Mouse (Mus musculus): ENCODE data around the gene Tchhl1. TPM values are rescaled to one million over a fixed set of nuclear protein-coding genes. Genes with fewer than 3 reads are reported as not detected.
"Not testable (repeated sequence)": the region's sequence is repeated elsewhere in the genome, so short reads cannot be mapped to it uniquely, and the experiment has no call there.

Gene Tchhl1
- polyA plus RNA-seq, 1 experiment = not detected

GRCm38 (mm10) chr3:93493992-93494391 lies 25.4 kb downstream of the Tchhl1 start:
- H3ac ChIP-seq (ENCODE audit: control insufficient read depth, insufficient read length, low read depth) = no peak overlapping the region
- H3K27me3 ChIP-seq (ENCODE audit: control insufficient read depth, insufficient read depth, insufficient read length) = no peaks in the 10 kb centered on the region
- H3K79me3 ChIP-seq (ENCODE audit: low read depth) = no peaks in the 10 kb centered on the region
- TF ChIP-seq MAX (IDR thresholded peaks at IDR 0.05) = no peak
- no peak for TF ChIP-seq MYOG (IDR thresholded peaks at IDR 0.05; ENCODE audit: control insufficient read depth, extremely low read depth, insufficient read length)
- TF ChIP-seq CEBPB (IDR thresholded peaks at IDR 0.05; ENCODE audit: low read depth) = no peak
- TF ChIP-seq MYOD1 (IDR thresholded peaks at IDR 0.05; ENCODE audit: control insufficient read depth, insufficient read length, low read depth) = no peak
- TF ChIP-seq FOSL1 (IDR thresholded peaks at IDR 0.05; ENCODE audit: insufficient read depth, low read length, poor library complexity, severe bottlenecking) = no peak
- TF ChIP-seq USF1 (IDR thresholded peaks at IDR 0.05; ENCODE audit: low read depth) = no peak
- peak; percentile 57 for TF ChIP-seq CTCF (IDR thresholded peaks at IDR 0.05; ENCODE audit: control insufficient read depth, insufficient read depth, insufficient read length)
- no peak overlapping the region for H3K4me3 ChIP-seq (ENCODE audit: insufficient read depth, poor library complexity, severe bottlenecking)
- no peaks in the 10 kb centered on the region for H3K36me3 ChIP-seq (ENCODE audit: control insufficient read depth, insufficient read depth)
- H3K79me2 ChIP-seq (ENCODE audit: control insufficient read depth, insufficient read depth) = no peaks in the 10 kb centered on the region

GRCm38 (mm10) chr3:93494774-93495173 lies 26.2 kb downstream of the Tchhl1 start:
- H3K27me3 ChIP-seq (ENCODE audit: control insufficient read depth, insufficient read depth, insufficient read length); H3K36me3 ChIP-seq (ENCODE audit: control insufficient read depth, insufficient read depth); H3K79me3 ChIP-seq (ENCODE audit: low read depth); H3ac ChIP-seq (ENCODE audit: control insufficient read depth, insufficient read length, low read depth); H3K4me3 ChIP-seq (ENCODE audit: insufficient read depth, poor library complexity, severe bottlenecking); H3K79me2 ChIP-seq (ENCODE audit: control insufficient read depth, insufficient read depth): not testable (repeated sequence)

- Histone ChIP-seq H3K27me3 (ENCODE audit: control insufficient read depth, insufficient read depth, insufficient read length) (no peaks in the 10 kb centered on the region), H3K79me3 (ENCODE audit: low read depth) (no peaks in the 10 kb centered on the region), H3K36me3 (ENCODE audit: control insufficient read depth, insufficient read depth) (no peaks in the 10 kb centered on the region), H3K4me3 (ENCODE audit: insufficient read depth, poor library complexity, severe bottlenecking) (no peak overlapping the region), H3K79me2 (ENCODE audit: control insufficient read depth, insufficient read depth) (no peaks in the 10 kb centered on the region), H3ac (ENCODE audit: control insufficient read depth, insufficient read length, low read depth) (no peak overlapping the region)
- TF ChIP-seq MYOD1 (IDR thresholded peaks at IDR 0.05; ENCODE audit: control insufficient read depth, insufficient read length, low read depth) (no peak), CTCF (IDR thresholded peaks at IDR 0.05; ENCODE audit: control insufficient read depth, insufficient read depth, insufficient read length) (no peak), USF1 (IDR thresholded peaks at IDR 0.05; ENCODE audit: low read depth) (no peak), FOSL1 (IDR thresholded peaks at IDR 0.05; ENCODE audit: insufficient read depth, low read length, poor library complexity, severe bottlenecking) (no peak), MAX (IDR thresholded peaks at IDR 0.05) (no peak), CEBPB (IDR thresholded peaks at IDR 0.05; ENCODE audit: low read depth) (no peak), MYOG (IDR thresholded peaks at IDR 0.05; ENCODE audit: control insufficient read depth, extremely low read depth, insufficient read length) (no peak)
Observed at GRCm38 (mm10) chr3:93497131-93497530, 28.6 kb downstream of the Tchhl1 start.

- H3K4me3 ChIP-seq (ENCODE audit: insufficient read depth, poor library complexity, severe bottlenecking) = no peak overlapping the region
- H3K36me3 ChIP-seq (ENCODE audit: control insufficient read depth, insufficient read depth) = no peaks in the 10 kb centered on the region
- H3K79me3 ChIP-seq (ENCODE audit: low read depth) = no peaks in the 10 kb centered on the region
- no peak overlapping the region for H3ac ChIP-seq (ENCODE audit: control insufficient read depth, insufficient read length, low read depth)
- no peaks in the 10 kb centered on the region for H3K79me2 ChIP-seq (ENCODE audit: control insufficient read depth, insufficient read depth)
- TF ChIP-seq MYOD1 (IDR thresholded peaks at IDR 0.05; ENCODE audit: control insufficient read depth, insufficient read length, low read depth) (no peak), MAX (IDR thresholded peaks at IDR 0.05) (no peak), FOSL1 (IDR thresholded peaks at IDR 0.05; ENCODE audit: insufficient read depth, low read length, poor library complexity, severe bottlenecking) (no peak), CEBPB (IDR thresholded peaks at IDR 0.05; ENCODE audit: low read depth) (no peak), CTCF (IDR thresholded peaks at IDR 0.05; ENCODE audit: control insufficient read depth, insufficient read depth, insufficient read length) (no peak), USF1 (IDR thresholded peaks at IDR 0.05; ENCODE audit: low read depth) (no peak), MYOG (IDR thresholded peaks at IDR 0.05; ENCODE audit: control insufficient read depth, extremely low read depth, insufficient read length) (no peak)
- no peaks in the 10 kb centered on the region for H3K27me3 ChIP-seq (ENCODE audit: control insufficient read depth, insufficient read depth, insufficient read length)
Observed at GRCm38 (mm10) chr3:93499129-93499528, 30.6 kb downstream of the Tchhl1 start.

GRCm38 (mm10) chr3:93504536-93505189 lies 36.1 kb downstream of the Tchhl1 start:
- H3K79me3 ChIP-seq (ENCODE audit: low read depth) = no peaks in the 10 kb centered on the region
- H3K36me3 ChIP-seq (ENCODE audit: control insufficient read depth, insufficient read depth) = no peaks in the 10 kb centered on the region
- no peak overlapping the region for H3ac ChIP-seq (ENCODE audit: control insufficient read depth, insufficient read length, low read depth)
- no peak for TF ChIP-seq MYOD1 (IDR thresholded peaks at IDR 0.05; ENCODE audit: control insufficient read depth, insufficient read length, low read depth)
- TF ChIP-seq MYOG (IDR thresholded peaks at IDR 0.05; ENCODE audit: control insufficient read depth, extremely low read depth, insufficient read length) = no peak
- no peaks in the 10 kb centered on the region for H3K27me3 ChIP-seq (ENCODE audit: control insufficient read depth, insufficient read depth, insufficient read length)
- H3K4me3 ChIP-seq (ENCODE audit: insufficient read depth, poor library complexity, severe bottlenecking) = no peak overlapping the region
- no peaks in the 10 kb centered on the region for H3K79me2 ChIP-seq (ENCODE audit: control insufficient read depth, insufficient read depth)

- TF ChIP-seq MYOG (IDR thresholded peaks at IDR 0.05; ENCODE audit: control insufficient read depth, extremely low read depth, insufficient read length) (no peak), FOSL1 (IDR thresholded peaks at IDR 0.05; ENCODE audit: insufficient read depth, low read length, poor library complexity, severe bottlenecking) (no peak), MYOD1 (IDR thresholded peaks at IDR 0.05; ENCODE audit: control insufficient read depth, insufficient read length, low read depth) (no peak), CTCF (IDR thresholded peaks at IDR 0.05; ENCODE audit: control insufficient read depth, insufficient read depth, insufficient read length) (no peak), CEBPB (IDR thresholded peaks at IDR 0.05; ENCODE audit: low read depth) (no peak), MAX (IDR thresholded peaks at IDR 0.05) (no peak), USF1 (IDR thresholded peaks at IDR 0.05; ENCODE audit: low read depth) (no peak)
- H3K36me3 ChIP-seq (ENCODE audit: control insufficient read depth, insufficient read depth) = no peaks in the 10 kb centered on the region
- H3ac ChIP-seq (ENCODE audit: control insufficient read depth, insufficient read length, low read depth) = no peak overlapping the region
- H3K4me3 ChIP-seq (ENCODE audit: insufficient read depth, poor library complexity, severe bottlenecking) = no peak overlapping the region
- no peaks in the 10 kb centered on the region for H3K79me3 ChIP-seq (ENCODE audit: low read depth)
- H3K79me2 ChIP-seq (ENCODE audit: control insufficient read depth, insufficient read depth) = no peaks in the 10 kb centered on the region
- no peaks in the 10 kb centered on the region for H3K27me3 ChIP-seq (ENCODE audit: control insufficient read depth, insufficient read depth, insufficient read length)
Observed at GRCm38 (mm10) chr3:93505960-93506863, 37.7 kb downstream of the Tchhl1 start.
